Mouse (Mus musculus) heart, embryonic 10.5 days (tissue): ENCODE data around the gene Urad. TPM values are rescaled to one million over a fixed set of nuclear protein-coding genes. Genes with fewer than 3 reads are reported as not detected.

Experiments used
- DNase-seq: peaks from one replicate; pipeline ENCODE4 v3.0.0-alpha.2; 2017; ENCODE audit warnings: low spot score
- H3K27ac ChIP-seq: fragments of 300-500 bp; sonication (generic); 2 replicates; pipeline ENCODE4 v1.5.1; 2016; ENCODE audit warnings: mild to moderate bottlenecking
- H3K27me3 ChIP-seq: fragments of 300-500 bp; sonication (generic); 2 replicates; pipeline ENCODE4 v1.6.1; 2016; ENCODE audit warnings: mild to moderate bottlenecking; ENCODE audit not compliant: poor library complexity, insufficient read depth, severe bottlenecking
- H3K36me3 ChIP-seq: fragments of 300-500 bp; sonication (generic); 2 replicates; pipeline ENCODE4 v1.6.1; 2016; ENCODE audit warnings: mild to moderate bottlenecking, moderate library complexity
- H3K4me1 ChIP-seq: fragments of 300-500 bp; sonication (generic); 2 replicates; pipeline ENCODE4 v1.6.1; 2016; ENCODE audit warnings: mild to moderate bottlenecking
- H3K4me3 ChIP-seq: fragments of 300-500 bp; sonication (generic); 2 replicates; pipeline ENCODE4 v1.5.1; 2016; ENCODE audit warnings: mild to moderate bottlenecking, moderate library complexity
- H3K9me3 ChIP-seq: fragments of 300-500 bp; sonication (generic); 2 replicates; pipeline ENCODE4 v1.6.1; 2016; ENCODE audit warnings: mild to moderate bottlenecking, moderate library complexity
- WGBS: fragments of 180-500 bp; shearing (Covaris S2); methylation state at CpG from one replicate; pipeline ENCODE4 v1.1.7; 2016; 5-methylcytosine and 5-hydroxymethylcytosine counted together
- polyA plus RNA-seq: library from polyadenylated mRNA; unstranded; fragments of >200 nt; fragmentation: Nextera tagmentation; extraction: Ambion mirVana; gene quantifications from 2 replicates; pipeline ENCODE4 v1.2.1, GENCODE M21; 2016

Gene Urad
- polyA plus RNA-seq, 1 experiment from 2014 or later, result not detected

DNA sequence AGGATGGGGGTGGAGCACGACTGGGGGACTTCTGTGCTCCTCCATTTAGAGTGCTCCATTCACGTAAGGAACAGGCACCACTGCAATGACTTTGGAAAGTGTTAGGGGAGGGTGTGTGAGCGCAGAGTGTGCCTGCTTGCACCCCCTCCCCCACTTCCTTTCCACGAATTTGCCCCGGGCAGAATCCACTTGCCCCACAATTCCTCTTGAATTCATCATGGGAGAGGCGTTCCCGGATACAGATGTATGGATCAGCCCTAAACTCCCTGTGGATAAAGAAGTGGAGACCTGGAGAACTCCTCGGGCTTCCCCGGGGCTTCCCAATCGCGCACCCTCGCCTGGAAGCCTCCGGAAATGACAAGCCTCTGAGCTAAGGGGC lies 44.7 kb downstream of the Urad start:
- Histone ChIP-seq H3K36me3 (no peaks in the 10 kb centered on the region), H3K4me3 (no peak overlapping the region), H3K9me3 (no peaks in the 10 kb centered on the region), H3K27ac (no peak overlapping the region), H3K4me1 (0 out of 2 replicates have a peak, but pooled peaks cover 3% of the 10 kb centered on the region), H3K27me3 (peaks cover 96% of the 10 kb centered on the region)
- no peak for DNase-seq
- WGBS, result 2% methylated on average over 13 of the region's 13 CpGs

GRCm38 (mm10) chr5:147276701-147277546 lies 45.3 kb downstream of the Urad start:
- H3K4me1 ChIP-seq, result 0 out of 2 replicates have a peak, but pooled peaks cover 3% of the 10 kb centered on the region
- H3K27ac ChIP-seq, result no peak overlapping the region
- H3K36me3 ChIP-seq, result no peaks in the 10 kb centered on the region
- 1% methylated on average over 18 of the region's 18 CpGs for WGBS
- H3K9me3 ChIP-seq, result no peaks in the 10 kb centered on the region
- no peak overlapping the region for H3K4me3 ChIP-seq
- DNase-seq, result no peak
- peaks cover 100% of the 10 kb centered on the region for H3K27me3 ChIP-seq

DNA sequence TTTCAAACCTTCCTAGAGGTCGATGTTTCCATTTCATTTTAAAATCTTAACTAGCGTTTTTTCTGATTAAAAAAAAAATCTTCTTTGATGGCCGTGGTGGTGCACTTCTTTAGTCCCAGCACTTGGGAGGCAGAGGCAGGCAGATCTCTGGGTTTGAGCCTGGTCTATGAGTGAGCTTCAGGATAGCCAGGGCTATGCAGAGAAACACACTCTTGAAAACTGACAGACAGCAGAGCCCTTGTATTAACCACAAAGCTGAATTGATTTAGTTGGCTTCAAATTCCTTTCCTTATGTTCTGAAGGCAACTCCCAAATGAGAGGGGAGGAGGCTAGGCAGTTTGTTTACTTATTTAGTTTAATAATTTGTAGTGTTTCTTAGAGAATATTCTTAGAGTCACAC lies 46.5 kb downstream of the Urad start:
- H3K27me3 ChIP-seq, result peaks cover 100% of the 10 kb centered on the region
- DNase-seq, result no peak

GRCm38 (mm10) chr5:147274174-147275141 lies 47.8 kb downstream of the Urad start:
- no peaks in the 10 kb centered on the region for H3K9me3 ChIP-seq
- H3K27me3 ChIP-seq, result peaks cover 100% of the 10 kb centered on the region
- no peak for DNase-seq
- H3K4me1 ChIP-seq, result peaks cover 11% of the 10 kb centered on the region
- no peak overlapping the region for H3K4me3 ChIP-seq
- no peak overlapping the region for H3K27ac ChIP-seq
- WGBS, result 1% methylated on average over 48 of the region's 48 CpGs
- no peaks in the 10 kb centered on the region for H3K36me3 ChIP-seq

More for the DNA sequence above, 46.5 kb downstream of the Urad start:
- no peak overlapping the region for H3K27ac ChIP-seq
- WGBS, result 11% methylated on average over 3 of the region's 3 CpGs
- no peak overlapping the region for H3K4me3 ChIP-seq
- H3K4me1 ChIP-seq, result 0 out of 2 replicates have a peak, but pooled peaks cover 3% of the 10 kb centered on the region
- H3K36me3 ChIP-seq, result no peaks in the 10 kb centered on the region
- no peaks in the 10 kb centered on the region for H3K9me3 ChIP-seq

GRCm38 (mm10) chr5:147272808-147273345 lies 49.4 kb downstream of the Urad start:
- Histone ChIP-seq H3K4me3 (no peak overlapping the region), H3K9me3 (no peaks in the 10 kb centered on the region), H3K4me1 (peaks cover 11% of the 10 kb centered on the region), H3K36me3 (no peaks in the 10 kb centered on the region), H3K27me3 (peaks cover 100% of the 10 kb centered on the region), H3K27ac (no peak overlapping the region)
- 2% methylated on average over 10 of the region's 10 CpGs for WGBS
- no peak for DNase-seq

DNA sequence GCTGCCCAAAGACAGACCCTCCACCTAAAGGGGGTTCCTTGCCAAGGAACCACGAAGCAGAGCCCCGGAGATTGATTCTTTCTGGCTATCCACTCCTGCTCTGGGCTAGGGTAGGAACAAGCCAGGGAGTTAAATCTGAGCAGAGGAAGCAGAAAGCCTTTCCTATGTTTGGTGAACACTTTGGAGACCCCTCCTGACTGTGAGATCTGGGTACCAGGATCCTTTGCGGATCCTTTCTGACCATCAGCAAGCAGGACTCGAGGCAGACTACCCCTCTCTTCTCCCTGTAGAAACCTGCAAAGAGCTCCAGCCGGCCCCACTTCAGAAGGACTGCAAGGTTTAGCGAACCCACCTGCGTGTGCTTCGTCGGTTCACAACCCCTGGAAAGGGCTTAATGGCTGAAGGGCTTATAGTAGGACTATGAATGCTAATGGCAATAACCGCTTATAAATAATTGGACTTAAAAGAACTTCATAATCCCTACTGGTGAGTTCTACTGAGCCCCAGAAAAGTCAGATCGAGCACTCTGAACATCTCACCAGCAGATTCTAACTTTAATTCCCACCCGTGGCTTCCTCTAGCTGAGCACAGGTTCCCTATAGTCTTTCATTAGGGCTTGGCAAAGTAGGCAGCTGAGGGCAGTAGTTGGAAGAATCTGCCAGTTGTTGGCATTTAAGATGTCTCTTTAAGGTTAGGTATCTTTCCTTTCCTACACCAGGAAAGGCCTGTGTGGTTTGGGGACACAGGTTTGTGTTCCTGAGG lies 50.0 kb downstream of the Urad start:
- Histone ChIP-seq H3K4me1 (peaks cover 11% of the 10 kb centered on the region), H3K4me3 (no peak overlapping the region), H3K27ac (no peak overlapping the region), H3K36me3 (no peaks in the 10 kb centered on the region), H3K9me3 (no peaks in the 10 kb centered on the region), H3K27me3 (peaks cover 100% of the 10 kb centered on the region)
- no peak for DNase-seq
- WGBS, result 4% methylated on average over 12 of the region's 12 CpGs

DNA sequence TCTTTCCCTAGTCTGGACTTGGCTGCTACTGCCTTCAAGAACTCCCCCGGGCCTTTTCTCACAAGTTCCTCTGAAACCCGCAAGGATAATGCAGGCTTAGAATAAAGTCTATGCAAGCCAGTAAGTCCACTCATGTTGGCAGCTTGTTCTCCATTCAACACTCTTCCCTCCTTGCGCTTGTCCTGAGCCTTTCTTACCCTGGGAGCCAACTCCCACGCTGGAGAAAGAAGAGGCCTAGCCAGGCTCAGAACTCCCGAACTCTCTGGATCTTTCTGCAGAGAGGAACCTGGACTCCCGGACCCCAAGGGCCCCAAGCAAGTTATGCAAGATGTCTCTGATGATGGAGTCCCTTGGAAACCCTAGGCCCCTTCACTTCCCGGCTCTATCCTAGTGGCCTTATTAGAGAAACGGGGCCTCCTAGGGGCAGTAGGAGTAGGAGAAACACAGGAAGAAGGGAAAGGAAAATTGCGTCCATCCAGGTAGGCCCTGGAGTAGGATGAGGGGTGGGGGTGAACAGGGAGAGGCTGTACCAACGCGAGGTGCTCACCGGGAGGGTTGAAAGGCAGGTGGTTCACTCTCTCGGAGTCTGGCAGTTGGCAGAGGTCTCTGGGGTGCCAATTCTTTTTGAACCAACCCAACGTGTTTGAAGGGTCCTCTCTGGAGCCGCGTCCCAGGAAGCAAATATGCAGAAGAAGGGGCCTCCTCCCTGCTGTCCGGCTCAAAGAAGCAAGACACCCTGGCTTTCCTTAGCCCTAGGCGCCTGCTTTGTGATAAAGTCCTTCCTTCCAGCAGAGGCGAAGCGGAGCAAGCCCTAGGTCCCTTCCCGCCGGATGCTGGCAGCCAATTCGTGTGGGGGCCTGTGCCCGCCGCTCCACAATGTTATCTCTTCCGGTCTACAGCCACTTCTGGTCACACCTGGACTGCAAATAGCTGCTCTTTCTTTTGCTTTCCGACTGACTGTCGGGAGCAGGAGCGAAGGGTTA lies 51.3 kb downstream of the Urad start:
- Histone ChIP-seq H3K27ac (no peak overlapping the region), H3K4me1 (peaks cover 11% of the 10 kb centered on the region), H3K9me3 (no peaks in the 10 kb centered on the region), H3K4me3 (no peak overlapping the region), H3K36me3 (no peaks in the 10 kb centered on the region), H3K27me3 (peaks cover 100% of the 10 kb centered on the region)
- DNase-seq, result no peak
- WGBS, result 1% methylated on average over 29 of the region's 29 CpGs

- no peak for DNase-seq
- no peak within 1 kb of the TSS for H3K27ac ChIP-seq
- no peaks in the 10 kb centered on the region for H3K36me3 ChIP-seq
- peaks cover 11% of the 10 kb centered on the region for H3K4me1 ChIP-seq
- peak within 1 kb of the TSS; percentile 41 for H3K4me3 ChIP-seq
- no peaks in the 10 kb centered on the region for H3K9me3 ChIP-seq
- H3K27me3 ChIP-seq, result peaks cover 100% of the 10 kb centered on the region
- WGBS, result under 1% methylated on average over 44 of the region's 44 CpGs
Measured at GRCm38 (mm10) chr5:147269926-147270672, 52.1 kb downstream of the Urad start, which contains the start of gene Pdx1. Pdx1 (plus strand) TSS chr5:147269959.

DNA sequence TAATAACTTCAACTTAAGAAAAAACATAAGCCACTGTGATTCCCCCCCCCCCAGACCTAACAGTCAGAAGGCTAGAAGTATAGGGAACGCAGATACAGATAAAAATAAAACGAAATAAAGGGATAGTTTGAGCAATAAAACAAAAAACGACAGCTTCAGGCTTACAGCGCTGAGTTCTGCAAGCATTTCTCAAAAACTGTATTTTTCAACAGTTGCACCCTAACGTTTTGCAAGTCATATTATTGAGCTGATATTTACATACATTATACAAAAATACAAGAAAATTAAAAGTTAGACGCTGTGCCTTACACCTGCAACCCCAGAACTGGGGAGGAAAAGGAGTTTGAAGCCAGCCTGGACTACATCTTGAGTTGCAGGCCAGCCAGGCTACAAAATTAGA lies 52.9 kb downstream of the Urad start:
- 6% methylated on average over 6 of the region's 6 CpGs for WGBS
- DNase-seq, result no peak
- Histone ChIP-seq H3K27ac (no peak overlapping the region), H3K4me1 (peaks cover 8% of the 10 kb centered on the region), H3K27me3 (peaks cover 98% of the 10 kb centered on the region), H3K4me3 (no peak overlapping the region), H3K9me3 (no peaks in the 10 kb centered on the region), H3K36me3 (no peaks in the 10 kb centered on the region)

DNA sequence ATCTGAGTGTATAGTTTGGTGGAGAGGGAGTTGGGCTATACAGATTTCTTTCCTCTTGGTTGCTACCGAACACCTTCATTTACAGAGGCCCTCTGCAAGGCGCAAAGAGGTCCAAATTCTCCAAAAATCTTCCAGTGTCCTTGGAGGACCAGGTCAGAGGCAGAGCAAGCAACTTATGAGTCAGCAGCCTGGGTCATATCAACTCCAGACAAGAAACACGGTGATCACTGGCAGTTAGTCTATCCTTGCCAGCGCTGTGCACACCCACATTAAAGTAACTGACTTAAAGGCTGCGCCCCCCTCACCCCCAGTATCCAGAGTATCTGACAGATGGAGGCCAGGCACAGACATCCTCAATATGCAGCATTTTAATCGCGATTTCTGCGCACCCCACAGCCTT lies 53.5 kb downstream of the Urad start:
- H3K9me3 ChIP-seq, result no peaks in the 10 kb centered on the region
- H3K4me3 ChIP-seq, result no peak overlapping the region
- H3K36me3 ChIP-seq, result no peaks in the 10 kb centered on the region
- no peak for DNase-seq
- no peak overlapping the region for H3K27ac ChIP-seq
- H3K27me3 ChIP-seq, result peaks cover 97% of the 10 kb centered on the region
- 6% methylated on average over 8 of the region's 8 CpGs for WGBS
- peaks cover 8% of the 10 kb centered on the region for H3K4me1 ChIP-seq

DNA sequence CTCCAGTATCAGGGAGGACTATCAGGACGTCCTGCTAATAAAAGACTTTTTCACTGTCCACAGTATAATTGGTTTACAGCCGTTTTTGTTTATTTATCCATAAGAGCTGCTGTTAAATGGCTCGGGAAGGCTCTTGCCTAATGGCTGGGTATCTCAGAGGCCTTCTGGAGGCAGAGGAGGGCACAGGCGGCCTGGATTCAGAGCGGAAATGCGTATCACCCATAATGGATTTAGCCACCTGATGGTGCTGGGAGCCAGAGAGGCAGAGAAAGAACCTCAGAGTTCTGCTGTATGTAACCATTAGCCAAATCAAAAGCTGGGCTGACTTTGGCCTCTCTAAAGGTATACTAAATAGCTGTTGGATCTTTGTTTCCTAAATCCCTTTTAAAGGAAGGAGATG lies 54.8 kb downstream of the Urad start:
- Histone ChIP-seq H3K9me3 (no peaks in the 10 kb centered on the region), H3K27ac (no peak overlapping the region), H3K36me3 (no peaks in the 10 kb centered on the region), H3K27me3 (peaks cover 91% of the 10 kb centered on the region), H3K4me1 (peaks cover 8% of the 10 kb centered on the region), H3K4me3 (no peak overlapping the region)
- DNase-seq, result no peak
- WGBS, result 9% methylated on average over 6 of the region's 6 CpGs
